Mouse (Mus musculus): ENCODE measurements around the gene Olfr616. TPM values are rescaled to one million over a fixed set of nuclear protein-coding genes. Genes with fewer than 3 reads are reported as not detected.
"Not testable (repeated sequence)": the region's sequence is repeated elsewhere in the genome, so short reads cannot be mapped to it uniquely, and the experiment has no call there.

Gene Olfr616
- polyA plus RNA-seq, 1 experiment from 2014 or later = not detected

- H3K4me2 ChIP-seq (ENCODE audit: low read length); H3K27ac ChIP-seq (ENCODE audit: low read depth, low read length); H3K9me3 ChIP-seq (ENCODE audit: control insufficient read depth, low read length); H3K27me3 ChIP-seq (replicated peaks; ENCODE audit: control insufficient read depth, insufficient read depth, low read length); H3K4me1 ChIP-seq (ENCODE audit: control insufficient read depth, insufficient read depth, low read depth, low read length); ATAC-seq; H3K9ac ChIP-seq (ENCODE audit: low read depth, low read length); H3K36me3 ChIP-seq (ENCODE audit: control insufficient read depth, insufficient read depth, low read length); H3K4me3 ChIP-seq (ENCODE audit: low read length): not testable (repeated sequence)
- WGBS = 71% methylated on average over 1 of the region's 1 CpGs
These were observed 48.2 kb downstream of the Olfr616 start, which contains the start of gene Olfr611 for GRCm38 (mm10) chr7:103520746-103521145. TSS of gene Olfr611 (minus strand) at chr7:103520846.

Small RNA genes lying within 50 kb of the gene (microRNA-seq; reads per million reads assigned to microRNA genes)
- gene Gm26506 = not detected

Other genes starting within 250 kb of the Olfr616 start
- not detected in 2 replicates for gene Olfr598, start 245.6 kb downstream of the Olfr616 start, polyA plus RNA-seq (2015; fragmentation: Nextera tagmentation; extraction: Ambion mirVana)
- gene Olfr599, start 233.2 kb downstream of the Olfr616 start, polyA plus RNA-seq (2015; fragmentation: Nextera tagmentation; extraction: Ambion mirVana) = not detected in 2 replicates
- not detected in 2 replicates for gene Olfr600, start 219.5 kb downstream of the Olfr616 start, polyA plus RNA-seq (2015; fragmentation: Nextera tagmentation; extraction: Ambion mirVana)
- not detected in 2 replicates for gene Olfr601, start 206.5 kb downstream of the Olfr616 start, polyA plus RNA-seq (2015; fragmentation: Nextera tagmentation; extraction: Ambion mirVana)
- not detected in 2 replicates for gene Olfr603, start 183.0 kb downstream of the Olfr616 start, polyA plus RNA-seq (2015; fragmentation: Nextera tagmentation; extraction: Ambion mirVana)
- gene Usp17lc, start 154.1 kb downstream of the Olfr616 start, polyA plus RNA-seq (2015; fragmentation: Nextera tagmentation; extraction: Ambion mirVana) = not detected in 2 replicates
- gene Olfr605, start 123.7 kb downstream of the Olfr616 start, polyA plus RNA-seq (2015; fragmentation: Nextera tagmentation; extraction: Ambion mirVana) = not detected in 2 replicates
- gene Olfr606, start 120.1 kb downstream of the Olfr616 start, polyA plus RNA-seq (2015; fragmentation: Nextera tagmentation; extraction: Ambion mirVana) = not detected in 2 replicates
- not detected in 2 replicates for gene Olfr607, start 105.0 kb downstream of the Olfr616 start, polyA plus RNA-seq (2015; fragmentation: Nextera tagmentation; extraction: Ambion mirVana)
- gene Olfr608, start 99.3 kb downstream of the Olfr616 start, polyA plus RNA-seq (2015; fragmentation: Nextera tagmentation; extraction: Ambion mirVana) = not detected in 2 replicates
- not detected in 2 replicates for gene Olfr609, start 71.1 kb downstream of the Olfr616 start, polyA plus RNA-seq (2015; fragmentation: Nextera tagmentation; extraction: Ambion mirVana)
- not detected in 2 replicates for gene Olfr610, start 57.0 kb downstream of the Olfr616 start, polyA plus RNA-seq (2015; fragmentation: Nextera tagmentation; extraction: Ambion mirVana)
- not detected in 2 replicates for gene Olfr611, start 48.3 kb downstream of the Olfr616 start, polyA plus RNA-seq (2015; fragmentation: Nextera tagmentation; extraction: Ambion mirVana)
- gene Olfr612, start 26.4 kb downstream of the Olfr616 start, polyA plus RNA-seq (2015; fragmentation: Nextera tagmentation; extraction: Ambion mirVana) = not detected in 2 replicates
- gene Olfr613, start 21.1 kb downstream of the Olfr616 start, polyA plus RNA-seq (2015; fragmentation: Nextera tagmentation; extraction: Ambion mirVana) = not detected in 2 replicates
- not detected in 2 replicates for gene Olfr615, start 13.1 kb downstream of the Olfr616 start, polyA plus RNA-seq (2015; fragmentation: Nextera tagmentation; extraction: Ambion mirVana)
- not detected in 2 replicates for gene Olfr617, start 3.9 kb upstream of the Olfr616 start, polyA plus RNA-seq (2015; fragmentation: Nextera tagmentation; extraction: Ambion mirVana)
- 0.16 TPM in 1 of 2 replicates, not detected in the other for gene Olfr618, start 21.0 kb upstream of the Olfr616 start, polyA plus RNA-seq (2015; fragmentation: Nextera tagmentation; extraction: Ambion mirVana)
- gene Olfr619, start 31.4 kb upstream of the Olfr616 start, polyA plus RNA-seq (2015; fragmentation: Nextera tagmentation; extraction: Ambion mirVana) = not detected in 2 replicates
- gene Olfr620, start 43.4 kb upstream of the Olfr616 start, polyA plus RNA-seq (2015; fragmentation: Nextera tagmentation; extraction: Ambion mirVana) = not detected in 2 replicates
- not detected in 2 replicates for gene Olfr622, start 73.6 kb upstream of the Olfr616 start, polyA plus RNA-seq (2015; fragmentation: Nextera tagmentation; extraction: Ambion mirVana)
- gene Olfr623, start 94.6 kb upstream of the Olfr616 start, polyA plus RNA-seq (2015; fragmentation: Nextera tagmentation; extraction: Ambion mirVana) = not detected in 2 replicates
- not detected in 2 replicates for gene Olfr624, start 102.0 kb upstream of the Olfr616 start, polyA plus RNA-seq (2015; fragmentation: Nextera tagmentation; extraction: Ambion mirVana)
- gene Olfr625-ps1, start 113.6 kb upstream of the Olfr616 start, polyA plus RNA-seq (2015; fragmentation: Nextera tagmentation; extraction: Ambion mirVana) = not detected in 2 replicates
- not detected in 2 replicates for gene Olfr243, start 145.5 kb upstream of the Olfr616 start, polyA plus RNA-seq (2015; fragmentation: Nextera tagmentation; extraction: Ambion mirVana)
- not detected in 2 replicates for gene Olfr628, start 161.2 kb upstream of the Olfr616 start, polyA plus RNA-seq (2015; fragmentation: Nextera tagmentation; extraction: Ambion mirVana)
- not detected in 2 replicates for gene Olfr629, start 175.8 kb upstream of the Olfr616 start, polyA plus RNA-seq (2015; fragmentation: Nextera tagmentation; extraction: Ambion mirVana)
- not detected in 2 replicates for gene Olfr630, start 188.2 kb upstream of the Olfr616 start, polyA plus RNA-seq (2015; fragmentation: Nextera tagmentation; extraction: Ambion mirVana)
- gene Olfr69, start 202.5 kb upstream of the Olfr616 start, polyA plus RNA-seq (2015; fragmentation: Nextera tagmentation; extraction: Ambion mirVana) = not detected in 2 replicates
- not detected in 2 replicates for gene Olfr68, start 210.6 kb upstream of the Olfr616 start, polyA plus RNA-seq (2015; fragmentation: Nextera tagmentation; extraction: Ambion mirVana)
- gene Olfr67, start 222.7 kb upstream of the Olfr616 start, polyA plus RNA-seq (2015; fragmentation: Nextera tagmentation; extraction: Ambion mirVana) = not detected in 2 replicates
- 1,299 and 1,681 TPM in 2 replicates for gene Hbb-bt, start 244.9 kb upstream of the Olfr616 start, polyA plus RNA-seq (2015; fragmentation: Nextera tagmentation; extraction: Ambion mirVana)